Mouse (Mus musculus): ENCODE results near the gene Myo9b.
"Not testable (repeated sequence)": the region's sequence is repeated elsewhere in the genome, so short reads cannot be mapped to it uniquely, and the experiment has no call there.

The Myo9b gene

DNA sequence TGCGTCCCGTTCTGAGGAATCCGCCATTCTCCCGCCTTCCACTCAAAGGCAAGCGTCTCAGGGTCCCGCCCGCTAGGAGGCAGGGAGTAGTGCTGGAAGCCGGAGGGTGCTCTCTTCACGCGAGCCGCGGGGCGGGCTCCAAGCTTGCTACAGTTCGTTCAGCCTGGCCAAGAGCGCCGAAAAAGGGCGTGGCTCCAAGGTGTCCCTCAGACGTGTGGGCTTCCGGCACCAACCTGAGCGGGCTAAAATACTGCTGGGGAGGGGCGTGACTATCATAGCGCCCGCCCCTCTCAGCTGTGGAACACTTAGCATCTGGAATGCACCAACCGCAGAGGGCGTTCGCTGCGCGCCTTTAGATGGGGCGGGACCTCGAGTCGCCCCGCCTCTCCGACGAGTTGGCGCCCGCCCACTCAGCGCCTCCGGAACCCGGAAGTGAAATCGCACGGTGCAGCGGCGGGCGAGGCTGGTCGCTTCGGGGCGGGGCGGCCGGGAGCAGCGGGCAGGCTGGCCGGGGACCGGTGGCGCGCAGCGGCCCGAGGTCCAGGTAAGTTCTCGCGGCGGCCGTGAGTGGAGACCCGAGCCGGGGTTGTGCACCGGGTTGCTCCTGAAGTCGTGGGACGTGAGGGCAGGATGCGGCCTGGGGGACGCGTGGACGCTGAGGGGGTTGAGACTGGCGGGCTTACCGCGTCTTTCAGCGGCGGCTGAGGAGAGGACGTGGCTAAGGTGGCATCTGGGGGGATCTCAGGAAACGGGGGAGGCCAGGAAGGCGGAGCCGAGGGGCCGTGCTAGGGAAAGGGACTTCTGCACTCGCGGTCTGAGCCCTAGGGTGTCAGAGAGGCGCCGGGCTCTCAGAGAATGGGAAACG lies at the start of gene Myo9b, which contains the start of gene Haus8:
Gene Myo9b, plus strand, starts transcription at position 429 of the 865 bp plus-strand sequence.
Gene Haus8, minus strand, starts transcription at position 649 of the 865 bp plus-strand sequence.
- peak; percentile 98 to 99 for DNase-seq (ENCODE audit: low spot score in 2 of 2)

DNA sequence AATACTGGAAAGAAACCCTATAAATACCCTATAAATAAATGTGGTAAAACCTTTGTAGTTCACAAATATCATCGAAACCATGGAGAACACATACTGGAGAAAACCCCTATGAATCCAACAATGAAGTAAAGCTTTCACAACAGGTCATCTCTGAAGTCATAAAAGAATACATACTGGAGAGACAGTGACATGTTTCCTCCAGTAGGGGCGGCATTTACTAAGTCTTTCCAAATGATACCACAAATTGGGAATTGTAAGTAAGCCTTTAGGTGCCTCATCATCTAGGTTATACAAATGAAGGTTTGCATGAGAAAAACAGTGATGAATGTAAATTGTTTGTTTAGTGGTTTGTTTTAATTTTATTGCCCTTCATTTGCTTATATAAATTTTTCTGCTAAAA lies 48.0 kb upstream of the Myo9b start:
- DNase-seq (ENCODE audit: low spot score in 2 of 2) = peak; percentile 8 to 9

GRCm38 (mm10) chr8:71242757-71243156 lies 29.8 kb upstream of the Myo9b start:
- DNase-seq (ENCODE audit: low spot score in 2 of 2) = no peak

DNA sequence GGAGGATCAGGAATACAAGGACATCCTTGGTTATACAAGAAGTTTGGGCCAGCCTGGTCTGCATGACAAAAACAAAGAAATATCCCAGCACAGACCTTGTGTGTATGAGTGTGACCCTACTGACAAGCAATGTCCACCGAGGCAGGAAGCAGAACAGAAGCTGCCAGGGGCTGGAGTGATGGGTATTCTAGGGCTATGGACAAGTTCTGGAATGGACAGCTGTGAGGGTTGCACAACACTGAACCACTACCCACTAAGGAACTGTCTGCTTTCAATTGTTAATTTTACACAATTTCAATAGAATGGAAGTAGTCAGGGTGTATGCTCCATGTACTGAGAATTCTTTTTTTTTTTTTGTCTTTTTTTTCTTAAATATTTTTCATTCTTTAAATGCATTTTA lies 24.3 kb upstream of the Myo9b start:
- no peak for DNase-seq (ENCODE audit: low spot score in 2 of 2)

GRCm38 (mm10) chr8:71256545-71257232 lies 15.8 kb upstream of the Myo9b start:
- DNase-seq (ENCODE audit: low spot score in 2 of 2) = no peak

GRCm38 (mm10) chr8:71261234-71261633 lies 11.3 kb upstream of the Myo9b start:
- DNase-seq (ENCODE audit: low spot score in 2 of 2) = peak in 1 of 2 experiments; percentile 22

- no peak for DNase-seq (ENCODE audit: low spot score in 2 of 2)
Measured at GRCm38 (mm10) chr8:71267690-71268089, 4.8 kb upstream of the Myo9b start.

DNA sequence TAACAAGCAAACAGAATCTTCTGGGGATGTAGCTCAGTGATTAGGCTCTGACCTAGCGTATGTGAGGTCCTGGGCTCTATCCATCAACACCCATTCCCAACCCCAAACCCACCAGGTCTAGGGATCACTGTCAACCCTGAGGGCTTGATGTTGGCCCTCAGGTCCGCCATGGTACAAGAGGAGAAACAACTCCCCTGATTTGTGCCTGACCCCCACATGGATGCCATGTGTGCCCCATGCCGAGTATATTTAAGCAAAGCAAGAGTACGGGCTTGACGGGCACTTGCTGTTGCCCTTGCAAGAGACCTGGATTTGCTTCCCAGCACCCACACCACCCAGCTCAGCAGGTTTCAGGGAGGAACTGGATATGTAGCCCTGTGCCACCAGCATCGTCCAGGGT lies 4.2 kb upstream of the Myo9b start:
- DNase-seq (ENCODE audit: low spot score in 2 of 2) = not testable (repeated sequence)

- no peak for DNase-seq (ENCODE audit: low spot score in 2 of 2)
Measured at GRCm38 (mm10) chr8:71271630-71272029, 884 bp upstream of the Myo9b start.

DNA sequence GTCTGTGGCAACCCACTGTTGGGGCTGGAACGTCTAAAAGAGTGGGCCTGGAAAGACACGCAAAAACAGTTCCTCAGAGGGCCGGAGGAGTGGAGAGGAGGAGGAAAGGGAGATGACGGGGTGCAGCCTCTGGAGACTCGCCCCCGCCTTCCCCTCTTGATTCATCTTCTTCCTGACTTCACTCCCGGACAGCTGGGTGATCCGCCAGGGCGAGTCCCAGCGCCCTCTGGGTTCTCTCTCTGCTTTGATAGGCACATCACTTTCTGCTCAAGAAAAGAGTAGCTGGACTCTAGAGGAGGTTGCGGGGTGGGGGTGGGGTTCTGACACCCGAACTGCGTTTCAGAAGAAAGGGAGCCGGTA lies 617 bp downstream of the Myo9b start:
- DNase-seq (ENCODE audit: low spot score in 2 of 2) = peak; percentile 69

DNA sequence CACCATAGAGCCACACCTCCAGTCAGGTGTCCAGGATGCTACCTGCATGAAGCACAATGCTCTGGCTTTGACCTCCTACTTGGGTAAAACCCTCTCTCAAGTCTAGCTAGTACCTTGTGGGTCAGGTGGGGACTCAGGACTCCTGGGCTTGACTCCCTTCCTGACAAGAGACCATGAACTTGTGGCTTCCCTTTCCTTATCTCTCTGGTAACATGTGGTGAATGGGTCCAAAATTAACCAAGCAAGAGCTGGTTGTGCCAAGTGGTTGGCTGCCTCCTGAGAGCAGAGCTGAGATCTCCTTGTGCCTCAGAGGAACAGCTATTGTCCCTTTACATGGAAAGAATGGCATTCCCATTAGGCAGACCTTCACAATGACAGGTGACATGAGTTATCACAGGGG lies 2.0 kb downstream of the Myo9b start:
- no peak for DNase-seq (ENCODE audit: low spot score in 2 of 2)

DNA sequence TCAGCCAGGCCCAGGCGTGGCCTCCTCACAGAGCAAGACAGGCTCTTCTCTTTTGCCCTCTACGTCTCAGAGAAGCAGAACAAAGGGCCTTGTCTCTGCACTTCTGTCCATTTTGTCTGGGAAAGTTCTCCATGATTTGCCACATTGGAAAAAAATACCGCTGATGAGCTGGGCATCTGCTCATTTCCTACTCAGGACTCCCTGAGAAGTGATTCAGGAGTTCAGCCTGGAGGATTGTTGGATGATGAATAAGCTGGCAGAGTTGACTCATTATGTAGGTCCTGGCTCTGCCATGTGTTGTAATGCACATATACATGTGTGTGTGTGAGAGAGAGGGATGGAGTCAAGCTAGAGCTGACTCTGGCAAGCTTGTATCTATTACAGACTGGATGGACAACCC lies 3.7 kb downstream of the Myo9b start:
- DNase-seq (ENCODE audit: low spot score in 2 of 2) = no peak

DNA sequence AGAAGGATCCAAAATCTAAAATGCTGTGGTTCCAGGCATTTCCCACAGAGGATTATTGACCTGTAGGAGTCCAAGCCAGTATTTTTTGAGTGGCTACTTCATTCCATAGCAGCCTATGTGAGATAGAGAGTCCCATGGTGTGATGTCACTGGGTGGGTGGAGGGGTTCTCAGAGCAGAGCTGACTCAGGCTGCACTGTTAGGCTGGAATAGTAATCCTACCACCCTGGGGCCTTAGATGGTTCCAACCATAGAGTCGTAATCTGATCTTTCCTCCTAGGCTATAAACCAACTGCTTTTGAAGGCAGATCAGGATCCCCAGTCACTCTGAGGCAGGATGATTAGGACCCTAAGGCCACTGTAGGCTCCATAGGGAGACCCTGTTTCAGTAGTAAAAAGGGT lies 6.9 kb downstream of the Myo9b start:
- not testable (repeated sequence) for DNase-seq (ENCODE audit: low spot score in 2 of 2)

- not testable (repeated sequence) for DNase-seq (ENCODE audit: low spot score in 2 of 2)
Measured at GRCm38 (mm10) chr8:71281731-71282130, 9.2 kb downstream of the Myo9b start.

DNA sequence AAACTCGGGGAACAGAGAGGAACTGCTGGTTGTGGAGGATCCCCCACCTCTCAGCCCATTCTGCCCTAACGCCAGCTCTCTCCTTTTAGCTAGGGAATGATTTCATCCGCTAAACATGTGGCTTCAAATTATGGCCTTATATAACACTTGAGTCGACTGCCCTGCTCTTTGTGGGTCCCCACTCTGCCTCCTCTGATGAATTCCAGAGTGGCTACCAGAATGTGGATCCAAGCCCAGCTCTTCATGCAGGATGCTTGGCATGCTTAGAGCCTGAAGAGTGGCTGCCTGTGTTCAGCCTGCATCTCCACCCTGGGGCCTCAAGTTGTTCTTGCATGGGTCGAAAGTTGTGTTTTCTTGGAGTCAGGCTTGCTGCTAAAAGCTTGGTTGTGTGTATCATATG lies 10.1 kb downstream of the Myo9b start:
- DNase-seq (ENCODE audit: low spot score in 2 of 2) = no peak

DNA sequence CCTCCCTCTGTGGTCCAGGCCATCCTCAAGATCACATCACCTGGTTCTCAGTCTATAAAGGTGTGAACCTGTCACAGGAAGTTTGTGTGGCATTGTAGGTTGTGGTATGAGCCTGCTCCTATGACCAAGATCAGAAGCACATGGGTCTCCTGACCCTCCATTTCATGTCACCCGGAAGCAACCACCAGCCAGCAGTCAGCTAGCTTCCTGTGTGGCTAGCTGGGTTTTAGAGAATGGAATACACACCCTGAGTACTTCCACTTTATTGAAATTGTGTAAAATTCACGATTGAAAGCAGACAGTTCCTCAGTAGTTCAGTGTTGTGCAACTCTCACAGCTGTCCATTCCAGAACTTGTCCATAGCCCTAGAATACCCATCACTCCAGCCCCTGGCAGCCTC lies 13.7 kb downstream of the Myo9b start:
- DNase-seq (ENCODE audit: low spot score in 2 of 2) = peak; percentile 20 to 34

DNA sequence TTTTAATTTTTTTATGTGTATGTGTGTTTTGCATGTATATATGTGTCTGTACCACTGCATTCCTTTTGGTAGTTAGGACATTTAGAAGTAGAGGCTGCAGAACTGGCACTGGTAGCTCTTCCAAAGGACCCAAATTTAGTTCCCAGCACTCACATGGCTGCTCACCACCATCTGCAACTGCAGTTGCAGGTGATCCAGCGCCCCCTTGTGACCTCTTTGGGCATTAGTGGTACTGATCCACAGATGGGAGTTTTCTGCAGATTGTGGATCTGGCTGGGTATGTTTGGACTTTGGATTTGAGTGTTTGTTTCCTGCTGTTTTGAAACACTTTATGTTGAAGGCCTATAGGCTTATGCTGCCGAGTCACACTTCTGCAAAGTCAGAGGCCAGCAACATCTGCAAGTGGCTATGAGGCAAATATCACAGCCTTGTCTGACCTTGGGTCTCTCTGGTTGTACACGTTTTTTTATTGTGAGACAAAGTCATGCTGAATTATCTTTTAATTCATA lies 16.0 kb downstream of the Myo9b start:
- no peak for DNase-seq (ENCODE audit: low spot score in 2 of 2)

- DNase-seq (ENCODE audit: low spot score in 2 of 2) = no peak
Measured at GRCm38 (mm10) chr8:71289098-71289497, 16.6 kb downstream of the Myo9b start.

GRCm38 (mm10) chr8:71290211-71290610 lies 17.7 kb downstream of the Myo9b start:
- DNase-seq (ENCODE audit: low spot score in 2 of 2) = no peak

GRCm38 (mm10) chr8:71290911-71291310 lies 18.4 kb downstream of the Myo9b start:
- no peak for DNase-seq (ENCODE audit: low spot score in 2 of 2)

DNA sequence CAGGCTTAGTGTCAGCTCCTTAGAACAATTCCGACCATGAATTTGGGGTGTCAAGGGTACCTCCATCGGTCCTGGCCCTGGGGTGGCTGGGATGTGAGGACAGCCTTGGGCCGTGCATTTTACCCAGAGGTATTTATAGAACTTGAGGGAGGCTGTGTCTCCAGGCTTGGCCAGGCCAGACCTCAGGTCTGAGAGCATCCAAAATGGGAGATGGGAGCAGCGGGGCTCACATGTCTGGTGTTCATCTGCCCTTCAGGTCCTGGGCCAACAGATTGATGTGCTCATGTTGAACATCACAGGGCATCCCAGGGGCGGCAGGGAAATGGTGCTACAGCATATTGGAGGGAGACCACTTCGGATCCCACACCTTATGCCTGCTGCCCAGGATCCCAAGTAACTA lies 18.8 kb downstream of the Myo9b start:
- DNase-seq (ENCODE audit: low spot score in 2 of 2) = no peak

GRCm38 (mm10) chr8:71293930-71294329 lies 21.4 kb downstream of the Myo9b start:
- not testable (repeated sequence) for DNase-seq (ENCODE audit: low spot score in 2 of 2)

- DNase-seq (ENCODE audit: low spot score in 2 of 2) = peak; percentile 64 to 69
Measured at GRCm38 (mm10) chr8:71296188-71296621, 23.7 kb downstream of the Myo9b start.
